ENCODE assay signal across 9 mouse cellular contexts in the genomic region with DNA sequence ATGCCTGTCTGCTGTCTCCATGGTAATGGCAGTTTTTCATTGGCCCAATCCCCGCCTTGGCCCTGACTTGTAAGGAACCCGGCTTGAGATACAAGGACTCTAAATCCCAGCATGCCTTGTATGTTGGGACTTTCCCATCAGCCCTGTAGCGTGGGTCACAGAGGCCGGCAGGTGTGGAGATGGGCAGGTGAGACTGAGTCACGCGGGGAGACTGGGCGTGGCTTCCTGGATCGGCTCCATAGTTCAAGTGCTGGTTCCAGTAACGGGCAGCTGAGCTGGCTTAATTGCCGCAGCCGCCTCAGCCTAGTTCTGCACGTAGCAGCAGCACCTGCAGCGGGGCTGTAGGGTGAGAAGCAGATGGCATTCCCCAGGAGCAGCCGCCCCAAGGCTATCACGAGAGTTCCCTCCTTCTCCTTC. TPM values are rescaled to one million over a fixed set of nuclear protein-coding genes. Genes with fewer than 3 reads are reported as not detected.
DNase-seq lines count a peak whose midpoint lies in the region; ATAC-seq lines count a peak whose summit lies in the region.
"Had no signal": no experiment of that assay in that cellular context is flagged by ENCODE, and none has a peak within 500 bp of the region (broad histone marks: within the 10 kb centered on the region; RNA-seq: fewer than 3 reads in every experiment).

No protein-coding gene starts in this region.

- H3K4me3 ChIP-seq in embryonic facial prominence, embryonic 10.5 days, result peak overlapping the region; percentile 40
- H3K4me3 ChIP-seq in intestine, embryonic 14.5 days (ENCODE audit: low read depth, low read length), result peak overlapping the region; percentile 10; the same call in 1 of the 2 replicates

- peak overlapping the region; percentile 32 for H3K4me2 ChIP-seq in intestine, embryonic 14.5 days (ENCODE audit: low read length)

- peaks cover 28% of the 10 kb centered on the region for H3K27me3 ChIP-seq in embryonic facial prominence, embryonic 10.5 days (replicated peaks; ENCODE audit: low read depth, poor library complexity, severe bottlenecking)
- 0 out of 2 replicates have a peak, but pooled peaks cover 7% of the 10 kb centered on the region for H3K27me3 ChIP-seq in intestine, embryonic 14.5 days (replicated peaks; ENCODE audit: control insufficient read depth, insufficient read depth, low read length)

- 9% methylated on average over 15 of the region's 15 CpGs for WGBS in embryonic facial prominence, embryonic 10.5 days
- WGBS in intestine, embryonic 14.5 days, result 4% methylated on average over 15 of the region's 15 CpGs

- no peaks in the 10 kb centered on the region for H3K36me3 ChIP-seq in embryonic facial prominence, embryonic 10.5 days (replicated peaks)
- H3K36me3 ChIP-seq in intestine, embryonic 14.5 days (ENCODE audit: control insufficient read depth, insufficient read depth, low read length), result no peaks in the 10 kb centered on the region; the same call in 1 of the 2 replicates

- H3K9ac ChIP-seq in intestine, embryonic 14.5 days (ENCODE audit: low read length), result no peak overlapping the region

- H3K4me1 ChIP-seq in embryonic facial prominence, embryonic 10.5 days, result peaks cover 32% of the 10 kb centered on the region
- 0 out of 2 replicates have a peak, but pooled peaks cover 4% of the 10 kb centered on the region for H3K4me1 ChIP-seq in intestine, embryonic 14.5 days (replicated peaks; ENCODE audit: control insufficient read depth, insufficient read depth, low read length)

- peak; percentile 71 for ATAC-seq in intestine, embryonic 14.5 days (replicated peaks; ENCODE audit: low FRiP score, low TSS enrichment, low read depth)
- no peak for ATAC-seq in monocyte, adult 5-6 weeks (replicated peaks; ENCODE audit: insufficient number of reproducible peaks, low FRiP score, low TSS enrichment, poor library complexity, severe bottlenecking)

- H3K9me3 ChIP-seq in embryonic facial prominence, embryonic 10.5 days, result no peaks in the 10 kb centered on the region
- H3K9me3 ChIP-seq in intestine, embryonic 14.5 days (ENCODE audit: control insufficient read depth, low read length), result no peaks in the 10 kb centered on the region

- H3K27ac ChIP-seq in embryonic facial prominence, embryonic 10.5 days (replicated peaks), result no peak overlapping the region
- H3K27ac ChIP-seq in intestine, embryonic 14.5 days (ENCODE audit: low read depth), result peak overlapping the region; percentile 47; the same call in 1 of the 2 replicates

- DNase-seq in adrenal gland, postnatal 36 days, result peak; percentile 3 to 20
- no peak for DNase-seq in adrenal gland, postnatal 25 days
- peak; percentile 47 for DNase-seq in embryonic facial prominence, embryonic 10.5 days (ENCODE audit: low spot score)
- peak; percentile 81 for DNase-seq in intestine, embryonic 14.5 days (ENCODE audit: low spot score)
- DNase-seq in left cerebral cortex, adult 11 months (ENCODE audit: low spot score), result peak; percentile 47
- DNase-seq in lung, postnatal 14 days, result peak; percentile 82
- peak; percentile 37 for DNase-seq in right cerebral cortex, postnatal 4 days

RNA-seq across cellular contexts. Expression of gene Elf3, which starts 9.9 kb away (rescaled TPM):
- not detected for total RNA-seq in adrenal gland, postnatal 36 days (2021)
- total RNA-seq in adrenal gland, postnatal 25 days (2021), result 0.21 TPM in 1 of 2 replicates, not detected in the other
- 6.3 and 6.4 TPM in 2 replicates for polyA plus RNA-seq in embryonic facial prominence, embryonic 10.5 days (2016; fragmentation: Nextera tagmentation; extraction: Ambion mirVana)
- polyA plus RNA-seq in intestine, embryonic 14.5 days (2014; fragmentation: Nextera tagmentation; extraction: Ambion mirVana), result 160 and 169 TPM in 2 replicates
- 0.19 TPM in 1 of 3 replicates, not detected in the others for total RNA-seq in monocyte, adult 5-6 weeks (2017)
- polyA plus RNA-seq: C2C12 had no signal

RNA-seq across cellular contexts. Expression of gene Rnpep, which starts 35.4 kb away (rescaled TPM):
- total RNA-seq in adrenal gland, postnatal 36 days (2021), result 10 to 100 TPM; 46.3 to 48.9 TPM
- 50.9 and 58.0 TPM in 2 replicates for total RNA-seq in adrenal gland, postnatal 25 days (2021)
- polyA plus RNA-seq in embryonic facial prominence, embryonic 10.5 days (2016; fragmentation: Nextera tagmentation; extraction: Ambion mirVana), result 97.1 and 100 TPM in 2 replicates
- 129 and 132 TPM in 2 replicates for polyA plus RNA-seq in intestine, embryonic 14.5 days (2014; fragmentation: Nextera tagmentation; extraction: Ambion mirVana)
- total RNA-seq in monocyte, adult 5-6 weeks (2017), result 66.6 to 85.9 TPM (median 71.4 TPM) in 3 replicates
